ENCODE assay signal across 29 mouse cellular contexts in genomic region chr6:117580951-117581350, GRCm38 (mm10).
A peak's percentile ranks its signal among the peaks of the same experiment; 100 is the strongest.
DNase-seq lines count a peak whose midpoint lies in the region; ATAC-seq lines count a peak whose summit lies in the region.
"Had no signal": no experiment of that assay in that cellular context is flagged by ENCODE, and none has a peak within 500 bp of the region (broad histone marks: within the 10 kb centered on the region; RNA-seq: fewer than 3 reads in every experiment).

No protein-coding gene starts in this region.

- 72% methylated on average over 2 of the region's 2 CpGs for WGBS in heart, embryonic 10.5 days
- WGBS in midbrain, embryonic 15.5 days: 87% methylated on average over 2 of the region's 2 CpGs

- no peaks in the 10 kb centered on the region for H3K9me3 ChIP-seq in heart, embryonic 10.5 days
- H3K9me3 ChIP-seq in midbrain, embryonic 15.5 days: no peaks in the 10 kb centered on the region
- H3K9me3 ChIP-seq: embryonic facial prominence, embryonic 13.5 days; forebrain, embryonic 12.5 days; heart, embryonic 12.5 days; hindbrain, embryonic 12.5 days; liver, embryonic 15.5 days had no signal

- intact Hi-C loops in heart, postnatal 36 days (cut with DNase I): no loop called here

- no peak overlapping the region for H3K27ac ChIP-seq in heart, embryonic 10.5 days
- no peak overlapping the region for H3K27ac ChIP-seq in midbrain, embryonic 15.5 days
- H3K27ac ChIP-seq: embryonic facial prominence, embryonic 13.5 days; forebrain, embryonic 12.5 days; hindbrain, embryonic 12.5 days; liver, embryonic 15.5 days; stomach, postnatal 0 days had no signal

- H3K4me1 ChIP-seq in heart, embryonic 10.5 days: no peaks in the 10 kb centered on the region
- no peaks in the 10 kb centered on the region for H3K4me1 ChIP-seq in midbrain, embryonic 15.5 days
- H3K4me1 ChIP-seq: forebrain, embryonic 12.5 days; heart, embryonic 12.5 days; liver, embryonic 15.5 days had no signal

- no peak overlapping the region for H3K9ac ChIP-seq in midbrain, embryonic 15.5 days
- H3K9ac ChIP-seq: embryonic facial prominence, embryonic 13.5 days; forebrain, embryonic 12.5 days; forebrain, postnatal 0 days; heart, embryonic 12.5 days; hindbrain, embryonic 12.5 days; liver, embryonic 15.5 days; lung, embryonic 14.5 days had no signal

- ATAC-seq in midbrain, embryonic 15.5 days (replicated peaks): no peak
- ATAC-seq: forebrain, postnatal 0 days; intestine, postnatal 0 days had no signal

- DNase-seq in gastrocnemius, adult 18-20 months (ENCODE audit: low spot score): peak; percentile 56
- no peak for DNase-seq in gastrocnemius, postnatal 25 days
- peak; percentile 57 for DNase-seq in heart, embryonic 10.5 days (ENCODE audit: low spot score)
- DNase-seq in heart, postnatal 36 days: no peak
- peak; percentile 42 for DNase-seq in 3134 (ENCODE audit: extremely low read depth, insufficient read length, low spot score)
- peak; percentile 19 for DNase-seq in fibroblast of lung, adult 2 months (ENCODE audit: low read depth)
- DNase-seq: adrenal gland, adult 8-10 months; cerebellum, adult 8-10 months; cerebellum, postnatal 36 days; embryo, embryonic 11 days; forebrain, postnatal 0 days; kidney, adult 9 months; kidney, postnatal 10 days; layer of hippocampus, postnatal 36 days; left cerebral cortex, postnatal 4 days; lung, embryonic 14.5 days; lung, postnatal 14 days; midbrain, embryonic 14.5 days; right cerebral cortex, adult 18-20 months; thymus, postnatal 4 days had no signal

- no peaks in the 10 kb centered on the region for H3K36me3 ChIP-seq in heart, embryonic 10.5 days
- H3K36me3 ChIP-seq in midbrain, embryonic 15.5 days (replicated peaks): no peaks in the 10 kb centered on the region
- H3K36me3 ChIP-seq: embryonic facial prominence, embryonic 13.5 days; forebrain, embryonic 12.5 days; heart, embryonic 12.5 days; hindbrain, embryonic 12.5 days; liver, embryonic 15.5 days had no signal

- H3K4me2 ChIP-seq in midbrain, embryonic 15.5 days: no peak overlapping the region
- H3K4me2 ChIP-seq: embryonic facial prominence, embryonic 13.5 days; forebrain, embryonic 12.5 days; heart, embryonic 12.5 days; hindbrain, embryonic 12.5 days; liver, embryonic 15.5 days; lung, embryonic 14.5 days had no signal

- H3K27me3 ChIP-seq in heart, embryonic 10.5 days (ENCODE audit: insufficient read depth, poor library complexity, severe bottlenecking): no peaks in the 10 kb centered on the region
- H3K27me3 ChIP-seq in midbrain, embryonic 15.5 days (replicated peaks): no peaks in the 10 kb centered on the region
- H3K27me3 ChIP-seq: embryonic facial prominence, embryonic 13.5 days; forebrain, embryonic 12.5 days; heart, embryonic 12.5 days; hindbrain, embryonic 12.5 days; liver, embryonic 15.5 days had no signal

- no peak overlapping the region for H3K4me3 ChIP-seq in heart, embryonic 10.5 days
- no peak overlapping the region for H3K4me3 ChIP-seq in midbrain, embryonic 15.5 days
- H3K4me3 ChIP-seq: embryonic facial prominence, embryonic 13.5 days; erythroblast, embryonic 14.5 days; forebrain, embryonic 12.5 days; heart, embryonic 12.5 days; hindbrain, embryonic 12.5 days; liver, embryonic 15.5 days had no signal

Comparison
In these comparisons a context has a peak if more than half of its experiments do, and no peak if none do; other contexts are left out.
1. DNase-seq: peak in gastrocnemius, adult 18-20 months (single experiment), heart, embryonic 10.5 days (single experiment), 3134 (single experiment) and fibroblast of lung, adult 2 months (single experiment); none in gastrocnemius, postnatal 25 days (single experiment) and heart, postnatal 36 days (0 of 2).